ENCODE assay signal across 8 mouse cellular contexts in the genomic region with DNA sequence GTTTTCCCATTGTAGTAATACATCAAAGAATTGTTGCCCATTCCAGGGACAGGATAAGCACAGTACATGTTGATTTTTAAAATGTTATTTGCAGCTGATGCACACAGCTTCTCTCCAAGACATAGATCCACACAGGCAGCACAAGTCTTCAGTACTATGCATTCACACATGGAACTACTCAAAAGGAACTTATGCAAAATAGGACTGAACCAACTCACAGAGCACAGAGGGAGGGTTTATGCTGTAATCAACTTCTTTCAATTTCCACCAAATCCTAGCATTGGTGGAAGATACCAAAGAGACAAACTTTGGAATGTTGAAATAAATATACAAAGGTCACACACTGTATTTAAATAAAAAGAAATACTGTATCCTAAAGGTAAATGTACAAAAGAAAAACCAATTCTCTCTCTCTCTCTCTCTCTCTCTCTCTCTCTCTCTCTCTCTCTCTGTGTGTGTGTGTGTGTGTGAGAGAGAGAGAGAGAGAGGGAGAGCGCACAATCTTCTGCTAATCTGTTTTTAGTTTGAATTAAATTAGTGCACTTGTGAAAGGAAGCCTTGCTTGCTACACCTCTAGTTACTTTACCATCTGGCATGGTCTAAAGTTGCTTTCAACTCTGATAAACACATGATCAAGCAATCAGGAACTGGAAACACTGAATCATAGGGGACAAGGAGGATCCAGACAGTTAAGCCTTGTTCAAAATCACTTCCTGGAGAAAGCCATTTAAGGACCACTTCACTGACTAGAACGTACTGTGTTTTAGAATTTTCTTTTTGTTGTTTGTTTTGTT.
A peak's percentile ranks its signal among the peaks of the same experiment; 100 is the strongest.
DNase-seq lines count a peak whose midpoint lies in the region; ATAC-seq and TF ChIP-seq lines count a peak whose summit lies in the region.

No protein-coding gene starts in this region.

- H3K27ac ChIP-seq in forebrain, embryonic 11.5 days (ENCODE audit: low read depth, low read length), result 0 out of 2 replicates have a peak overlapping the region, but pooled peaks have one; percentile 43
- peak overlapping the region; percentile 58 for H3K27ac ChIP-seq in hindbrain, postnatal 0 days

- no peak for TF ChIP-seq CTCF in hindbrain, postnatal 0 days (IDR thresholded peaks at IDR 0.05; ENCODE audit: low read depth)

- WGBS in forebrain, embryonic 11.5 days, result 3% methylated on average over 2 of the region's 2 CpGs
- WGBS in hindbrain, postnatal 0 days, result 16% methylated on average over 2 of the region's 2 CpGs

- H3K36me3 ChIP-seq in forebrain, embryonic 11.5 days (ENCODE audit: control insufficient read depth, insufficient read depth, low read length), result no peaks in the 10 kb centered on the region
- H3K36me3 ChIP-seq in hindbrain, postnatal 0 days (ENCODE audit: insufficient read depth, low read length), result no peaks in the 10 kb centered on the region

- H3K9me3 ChIP-seq in forebrain, embryonic 11.5 days (ENCODE audit: control insufficient read depth, low read length), result no peaks in the 10 kb centered on the region
- H3K9me3 ChIP-seq in hindbrain, postnatal 0 days (ENCODE audit: low read length), result no peaks in the 10 kb centered on the region

- H3K4me1 ChIP-seq in forebrain, embryonic 11.5 days (replicated peaks; ENCODE audit: control insufficient read depth, insufficient read depth, low read length), result peaks cover 4% of the 10 kb centered on the region; the same call in 1 of the 2 replicates
- H3K4me1 ChIP-seq in hindbrain, postnatal 0 days (ENCODE audit: insufficient read depth, low read length), result no peaks in the 10 kb centered on the region

- ATAC-seq in forebrain, embryonic 11.5 days (replicated peaks; ENCODE audit: low FRiP score), result peak; percentile 75
- ATAC-seq in hindbrain, postnatal 0 days, result peak; percentile 76; the same call in 1 of the 2 replicates
- peak; percentile 83 for ATAC-seq in megakaryocyte progenitor cell, adult 5-6 weeks (replicated peaks; ENCODE audit: poor library complexity)

- peak overlapping the region; percentile 8; the same call in 1 of the 2 replicates for H3K4me2 ChIP-seq in forebrain, embryonic 11.5 days (ENCODE audit: low read depth, low read length, severe bottlenecking)
- peak overlapping the region; percentile 55 for H3K4me2 ChIP-seq in hindbrain, postnatal 0 days (ENCODE audit: low read depth, low read length)

- H3K9ac ChIP-seq in forebrain, embryonic 11.5 days (ENCODE audit: low read length), result no peak overlapping the region
- H3K9ac ChIP-seq in hindbrain, postnatal 0 days (replicated peaks; ENCODE audit: low read length), result no peak overlapping the region

- peak overlapping the region; percentile 14 for H3K4me3 ChIP-seq in forebrain, embryonic 11.5 days (ENCODE audit: low read depth, low read length)
- H3K4me3 ChIP-seq in hindbrain, postnatal 0 days (ENCODE audit: low read length), result peak overlapping the region; percentile 42

- no peaks in the 10 kb centered on the region for H3K27me3 ChIP-seq in forebrain, embryonic 11.5 days (ENCODE audit: control insufficient read depth, insufficient read depth, low read length)
- H3K27me3 ChIP-seq in hindbrain, postnatal 0 days (ENCODE audit: insufficient read depth, low read length), result no peaks in the 10 kb centered on the region

- DNase-seq in gastrocnemius, adult 18-20 months (ENCODE audit: low spot score), result peak; percentile 47
- no peak for DNase-seq in gastrocnemius, postnatal 25 days
- DNase-seq in MEL-GATA-1-ER (ENCODE audit: extremely low read depth, low read depth), result peak; percentile 18
- no peak for DNase-seq in forebrain, embryonic 11.5 days (ENCODE audit: low spot score)
- peak; percentile 84 for DNase-seq in hindbrain, postnatal 0 days (ENCODE audit: low spot score)
- DNase-seq in telencephalon, adult 2 months (ENCODE audit: low read depth, low spot score), result peak; percentile 62
- no peak for DNase-seq in layer of hippocampus, postnatal 25 days (ENCODE audit: extremely low spot score in 1 of 2, low spot score in 1 of 2)

Comparison
In these comparisons a context has a peak if more than half of its experiments do, and no peak if none do; other contexts are left out.
1. DNase-seq: peak in gastrocnemius, adult 18-20 months (single experiment), MEL-GATA-1-ER (single experiment), hindbrain, postnatal 0 days (single experiment) and telencephalon, adult 2 months (single experiment); none in gastrocnemius, postnatal 25 days (single experiment), forebrain, embryonic 11.5 days (single experiment) and layer of hippocampus, postnatal 25 days (0 of 2).
2. Peak in every context shown above with its lines, with median percentiles within 50 percentile points of each other: ATAC-seq.